Mouse (Mus musculus) right cerebral cortex, postnatal 10 days (tissue): ENCODE results near the gene Elmo2.

Experiments used
- DNase-seq, 2 experiments: peaks; one replicate each; pipeline ENCODE4 v3.0.0; 2021; ENCODE audit warnings: low spot score in 2 of 2

The Elmo2 gene

GRCm38 (mm10) chr2:165257151-165257834 is 69.0 kb downstream of the Elmo2 start:
- DNase-seq, result no peak

DNA sequence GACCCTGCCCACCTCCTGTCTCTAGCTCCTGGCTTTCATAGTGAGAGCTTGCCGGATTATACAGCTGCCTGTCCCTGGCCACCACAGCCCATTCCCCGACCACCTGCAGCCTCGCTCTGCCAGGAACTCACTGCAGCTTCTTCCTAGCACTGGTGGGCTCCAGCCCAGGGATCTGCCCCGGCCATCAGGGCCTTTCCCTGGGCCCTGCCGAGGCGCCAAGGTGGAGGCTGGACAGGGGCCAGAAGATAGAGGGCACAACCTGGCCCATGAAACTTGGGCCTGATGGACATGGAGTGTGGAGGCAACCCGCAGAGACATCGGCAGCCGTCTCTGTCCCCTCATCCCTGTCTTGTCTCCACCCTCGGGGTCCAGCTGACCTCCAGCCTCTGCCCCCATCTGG is 70.1 kb downstream of the Elmo2 start:
- DNase-seq, result no peak

DNA sequence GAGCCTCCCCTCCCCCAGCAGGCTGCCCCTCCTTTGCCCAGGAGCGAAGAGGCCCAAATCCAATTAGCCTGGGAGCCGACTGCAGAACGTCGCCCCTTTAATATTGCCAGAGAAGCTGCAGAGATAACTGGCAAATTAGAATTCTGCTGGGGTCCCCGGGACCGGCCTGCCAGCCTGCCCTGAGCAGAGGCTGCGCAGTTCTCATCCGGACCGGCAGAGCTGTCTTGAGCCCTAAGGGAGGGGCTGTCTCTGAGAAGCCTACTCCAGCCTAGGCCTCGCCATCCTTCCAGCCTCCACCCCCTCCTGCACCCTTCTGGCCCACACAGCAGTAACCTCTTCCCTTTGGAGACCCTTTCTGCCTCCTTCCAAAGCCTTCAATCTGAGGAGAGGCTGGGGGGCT is 72.4 kb downstream of the Elmo2 start:
- no peak for DNase-seq

DNA sequence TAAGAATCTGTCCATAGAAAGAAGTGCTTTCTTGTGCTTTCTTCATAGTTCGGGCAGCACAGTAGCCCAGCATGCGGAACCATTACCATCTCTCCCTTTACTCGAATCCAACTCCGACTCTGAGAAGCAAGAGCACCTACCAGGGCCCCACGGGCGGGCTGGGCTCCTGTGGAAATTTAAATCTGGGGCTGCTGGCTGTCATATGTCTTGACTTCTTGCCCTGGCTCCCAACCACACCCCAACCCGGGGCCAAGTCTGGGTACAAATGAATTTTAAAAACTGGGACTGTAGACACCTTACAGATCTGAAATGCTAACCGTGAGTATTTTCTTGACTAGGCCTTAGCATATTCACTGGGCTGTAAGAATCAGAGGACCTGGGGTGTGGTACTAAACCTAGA is 73.0 kb downstream of the Elmo2 start:
- DNase-seq, result no peak

GRCm38 (mm10) chr2:165252801-165253200 is 73.5 kb downstream of the Elmo2 start:
- DNase-seq, result no peak

GRCm38 (mm10) chr2:165252381-165252780 is 73.9 kb downstream of the Elmo2 start:
- no peak for DNase-seq

- DNase-seq, result no peak
These were observed 75.4 kb downstream of the Elmo2 start for GRCm38 (mm10) chr2:165250903-165251302.

DNA sequence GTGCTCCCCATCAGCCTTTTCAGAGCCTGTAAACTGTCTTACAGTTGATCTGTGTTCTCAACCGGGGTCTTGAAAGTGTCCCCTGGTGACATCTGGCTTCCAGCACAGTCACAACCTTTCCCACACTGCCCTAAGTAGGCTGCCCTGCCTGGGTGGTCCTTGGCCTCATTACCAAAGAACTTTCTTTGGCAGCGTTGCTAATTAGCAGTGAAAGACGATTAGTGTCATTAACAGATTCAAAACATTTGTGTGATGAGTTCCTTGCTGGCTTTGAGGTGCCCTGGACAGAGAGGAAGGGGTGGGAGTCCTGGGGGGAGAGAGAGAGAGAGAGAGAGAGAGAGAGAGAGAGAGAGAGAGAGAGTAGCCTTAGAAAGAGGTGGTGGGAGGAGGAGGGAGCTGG is 77.3 kb downstream of the Elmo2 start:
- no peak for DNase-seq

GRCm38 (mm10) chr2:165246349-165246748 is 79.9 kb downstream of the Elmo2 start:
- no peak for DNase-seq

DNA sequence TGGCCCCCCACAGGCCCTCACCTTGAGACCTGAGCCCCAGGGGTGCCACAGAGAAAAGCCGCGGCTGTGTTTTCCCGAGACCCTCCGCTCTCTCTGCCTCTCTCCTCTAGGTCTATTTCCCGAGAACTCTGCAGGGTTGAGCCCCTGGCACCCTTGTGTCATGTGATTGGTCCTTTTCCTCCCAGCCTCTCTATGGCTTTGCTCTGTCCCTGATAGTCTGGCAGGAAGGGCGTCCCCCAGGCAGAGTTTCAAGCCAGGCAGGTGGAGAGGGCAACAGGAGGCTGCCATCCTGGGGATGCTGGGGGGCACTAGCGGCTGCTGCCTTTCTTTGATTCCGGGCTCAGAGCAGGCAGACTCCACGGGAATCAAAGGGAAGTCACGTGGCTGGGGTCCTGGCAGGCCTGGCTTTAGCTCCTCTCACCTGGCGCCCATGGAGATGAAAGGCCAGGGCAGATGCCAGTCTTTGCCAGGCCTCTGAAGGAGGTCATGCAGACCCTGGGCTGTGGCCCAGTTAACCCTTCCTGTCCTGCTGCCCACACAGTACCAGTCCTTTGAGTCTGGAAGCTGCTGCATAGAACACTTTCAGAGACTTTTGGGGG is 83.1 kb downstream of the Elmo2 start:
- no peak for DNase-seq

DNA sequence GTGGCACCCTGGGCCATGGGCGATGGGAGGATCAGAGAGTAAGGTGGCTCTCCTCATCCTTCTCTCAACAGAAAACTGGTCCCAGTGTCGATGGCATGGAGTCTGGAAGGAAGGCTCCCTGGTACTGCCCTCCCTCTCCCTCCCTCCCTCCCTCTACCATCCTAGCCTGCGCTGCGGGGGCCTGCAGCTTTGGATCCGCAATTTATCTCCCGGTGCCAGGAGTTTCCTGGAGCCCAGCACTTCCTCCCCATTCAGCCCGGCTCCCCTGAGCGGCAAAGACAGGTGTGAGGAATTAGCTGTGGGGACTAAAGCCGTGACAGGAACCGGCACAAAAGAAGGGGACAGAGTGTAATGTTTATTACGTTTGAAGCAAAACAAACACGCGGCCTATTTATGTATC is 83.7 kb downstream of the Elmo2 start:
- DNase-seq, result no peak

DNA sequence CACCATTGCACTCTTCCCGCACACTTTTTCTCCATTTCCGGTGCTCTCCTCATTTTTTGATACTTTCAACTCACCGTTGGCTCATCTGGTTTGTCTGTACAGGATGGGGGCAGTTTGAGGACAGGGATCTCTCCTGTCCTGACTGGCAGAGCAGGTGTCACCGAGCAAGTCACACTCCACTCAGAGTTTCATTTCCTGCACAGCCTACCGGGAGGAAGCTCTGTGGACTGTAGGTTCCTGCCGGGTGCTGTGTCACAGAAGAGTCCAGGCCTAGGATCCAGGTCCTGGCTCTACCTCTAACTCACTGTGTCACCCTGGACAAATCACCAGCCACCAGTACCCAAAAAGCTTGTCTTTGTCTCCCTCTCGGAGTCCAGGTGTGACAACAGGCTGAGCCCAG is 84.5 kb downstream of the Elmo2 start:
- no peak for DNase-seq

DNA sequence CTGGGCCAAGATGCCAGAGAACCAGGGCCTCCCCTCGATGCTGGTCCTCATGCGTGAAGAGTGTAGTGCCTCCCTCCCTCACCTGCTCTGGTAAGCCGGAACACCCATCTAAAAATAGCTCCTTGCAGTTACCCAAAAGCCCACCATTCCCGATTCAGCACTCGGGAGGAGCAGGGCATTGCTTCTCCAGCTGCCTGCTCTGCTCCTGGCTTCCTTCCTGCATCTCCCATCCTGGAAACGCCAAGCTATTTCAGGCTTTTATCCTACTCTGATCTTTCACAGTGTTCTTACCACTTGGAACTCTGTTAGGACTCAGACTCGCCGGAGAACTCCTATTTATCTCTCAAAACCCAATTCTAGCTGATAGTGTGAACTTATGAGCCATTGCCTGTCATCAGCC is 85.9 kb downstream of the Elmo2 start:
- DNase-seq, result peak; percentile 58 to 66

- DNase-seq, result no peak
These were observed 86.6 kb downstream of the Elmo2 start for GRCm38 (mm10) chr2:165239533-165240144.

DNA sequence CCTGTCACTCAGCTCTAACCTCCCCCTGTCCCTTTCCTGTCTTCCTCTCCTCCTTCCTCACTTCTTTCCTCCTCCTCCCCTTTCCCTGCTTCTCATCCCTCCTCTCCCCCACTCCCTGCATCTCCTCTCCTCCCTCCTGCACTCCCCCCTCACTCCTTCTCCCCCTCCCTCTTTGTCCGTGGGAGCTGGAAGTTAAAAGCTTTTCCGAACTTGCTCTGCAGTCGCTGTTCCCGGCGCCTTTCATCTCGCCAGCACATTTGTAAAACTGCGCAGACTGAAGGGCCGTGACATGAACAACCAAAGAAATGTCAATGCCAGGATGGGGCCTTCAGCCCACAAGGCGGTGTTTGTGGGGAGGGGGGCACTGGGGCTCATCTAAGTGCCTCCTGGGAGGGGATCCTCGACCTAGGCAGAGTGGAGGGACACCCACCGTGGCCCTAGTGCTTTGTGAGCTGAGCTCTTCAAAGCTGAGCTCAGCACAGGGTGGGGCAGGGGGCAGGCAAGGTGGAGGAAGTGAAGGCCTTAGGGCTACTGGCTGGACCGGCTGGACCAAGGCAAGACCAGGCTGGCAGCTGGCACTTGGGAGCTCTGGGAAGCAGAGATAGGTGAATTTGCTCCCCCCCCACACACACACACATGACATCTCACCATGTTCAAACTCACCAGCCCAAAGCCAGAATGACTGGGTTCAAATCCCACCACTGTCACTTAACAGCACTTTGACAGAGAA is 87.7 kb downstream of the Elmo2 start:
- no peak for DNase-seq
